Mouse (Mus musculus): ENCODE measurements around the gene Slc16a14. TPM values are rescaled to one million over a fixed set of nuclear protein-coding genes. Genes with fewer than 3 reads are reported as not detected.

Gene Slc16a14
- polyA plus RNA-seq, 1 experiment from 2014 or later = 0.27 TPM

- Histone ChIP-seq H3K4me1 (ENCODE audit: control insufficient read depth, insufficient read depth, low read length) (no peaks in the 10 kb centered on the region), H3K4me3 (replicated peaks; ENCODE audit: low read length) (no peak overlapping the region), H3K27me3 (ENCODE audit: control insufficient read depth, insufficient read depth, low read length) (no peaks in the 10 kb centered on the region), H3K9ac (ENCODE audit: low read length) (no peak overlapping the region), H3K36me3 (ENCODE audit: control insufficient read depth, insufficient read depth, low read length) (no peaks in the 10 kb centered on the region), H3K4me2 (ENCODE audit: low read depth, low read length) (no peak overlapping the region), H3K9me3 (replicated peaks; ENCODE audit: control insufficient read depth, low read length) (no peaks in the 10 kb centered on the region), H3K27ac (ENCODE audit: low read length) (no peak overlapping the region)
- WGBS = 84% methylated on average over 2 of the region's 2 CpGs
- ATAC-seq (ENCODE audit: insufficient read depth, low FRiP score) = no peak
Observed at GRCm38 (mm10) chr1:84923432-84923831, 11.5 kb downstream of the Slc16a14 start.

- Histone ChIP-seq H3K36me3 (ENCODE audit: control insufficient read depth, insufficient read depth, low read length) (no peaks in the 10 kb centered on the region), H3K27me3 (ENCODE audit: control insufficient read depth, insufficient read depth, low read length) (no peaks in the 10 kb centered on the region), H3K9ac (ENCODE audit: low read length) (no peak overlapping the region), H3K4me3 (replicated peaks; ENCODE audit: low read length) (no peak overlapping the region), H3K4me1 (ENCODE audit: control insufficient read depth, insufficient read depth, low read length) (no peaks in the 10 kb centered on the region), H3K27ac (ENCODE audit: low read length) (no peak overlapping the region), H3K4me2 (ENCODE audit: low read depth, low read length) (no peak overlapping the region), H3K9me3 (replicated peaks; ENCODE audit: control insufficient read depth, low read length) (no peaks in the 10 kb centered on the region)
- WGBS = 86% methylated on average over 3 of the region's 3 CpGs
- ATAC-seq (ENCODE audit: insufficient read depth, low FRiP score) = no peak
Observed at GRCm38 (mm10) chr1:84918865-84919264, 16.1 kb downstream of the Slc16a14 start.

- Histone ChIP-seq H3K4me3 (replicated peaks; ENCODE audit: low read length) (no peak overlapping the region), H3K4me1 (ENCODE audit: control insufficient read depth, insufficient read depth, low read length) (no peaks in the 10 kb centered on the region), H3K9ac (ENCODE audit: low read length) (no peak overlapping the region), H3K4me2 (ENCODE audit: low read depth, low read length) (no peak overlapping the region), H3K27ac (ENCODE audit: low read length) (no peak overlapping the region), H3K27me3 (ENCODE audit: control insufficient read depth, insufficient read depth, low read length) (no peaks in the 10 kb centered on the region), H3K36me3 (ENCODE audit: control insufficient read depth, insufficient read depth, low read length) (no peaks in the 10 kb centered on the region), H3K9me3 (replicated peaks; ENCODE audit: control insufficient read depth, low read length) (no peaks in the 10 kb centered on the region)
- no peak for ATAC-seq (ENCODE audit: insufficient read depth, low FRiP score)
- 84% methylated on average over 4 of the region's 4 CpGs for WGBS
Observed at GRCm38 (mm10) chr1:84915010-84915409, 19.9 kb downstream of the Slc16a14 start.

DNA sequence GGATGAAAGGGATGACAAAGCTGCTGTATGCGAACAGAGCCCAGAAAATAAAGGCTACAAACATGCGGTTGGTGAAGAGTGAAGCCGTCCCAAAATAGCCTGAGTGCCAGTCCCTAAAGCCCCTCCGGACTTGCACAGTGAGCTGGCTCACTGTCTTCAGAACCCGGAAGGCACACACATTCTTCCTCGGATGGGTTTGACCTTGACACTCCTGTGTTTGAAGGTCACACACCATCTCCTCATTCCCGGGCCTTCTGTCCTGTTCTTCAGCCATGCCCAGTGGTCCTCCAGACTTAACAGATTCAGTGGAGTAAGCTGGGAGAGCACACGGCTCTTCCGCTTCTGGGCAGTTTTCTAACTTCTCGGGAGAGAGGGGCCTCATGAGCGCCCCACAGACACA is 22.4 kb downstream of the Slc16a14 start:
- Histone ChIP-seq H3K27me3 (ENCODE audit: control insufficient read depth, insufficient read depth, low read length) (no peaks in the 10 kb centered on the region), H3K4me1 (ENCODE audit: control insufficient read depth, insufficient read depth, low read length) (no peaks in the 10 kb centered on the region), H3K9ac (ENCODE audit: low read length) (no peak overlapping the region), H3K36me3 (ENCODE audit: control insufficient read depth, insufficient read depth, low read length) (no peaks in the 10 kb centered on the region), H3K9me3 (replicated peaks; ENCODE audit: control insufficient read depth, low read length) (no peaks in the 10 kb centered on the region), H3K27ac (ENCODE audit: low read length) (no peak overlapping the region), H3K4me3 (replicated peaks; ENCODE audit: low read length) (no peak overlapping the region), H3K4me2 (ENCODE audit: low read depth, low read length) (no peak overlapping the region)
- WGBS = 90% methylated on average over 11 of the region's 11 CpGs
- no peak for ATAC-seq (ENCODE audit: insufficient read depth, low FRiP score)

DNA sequence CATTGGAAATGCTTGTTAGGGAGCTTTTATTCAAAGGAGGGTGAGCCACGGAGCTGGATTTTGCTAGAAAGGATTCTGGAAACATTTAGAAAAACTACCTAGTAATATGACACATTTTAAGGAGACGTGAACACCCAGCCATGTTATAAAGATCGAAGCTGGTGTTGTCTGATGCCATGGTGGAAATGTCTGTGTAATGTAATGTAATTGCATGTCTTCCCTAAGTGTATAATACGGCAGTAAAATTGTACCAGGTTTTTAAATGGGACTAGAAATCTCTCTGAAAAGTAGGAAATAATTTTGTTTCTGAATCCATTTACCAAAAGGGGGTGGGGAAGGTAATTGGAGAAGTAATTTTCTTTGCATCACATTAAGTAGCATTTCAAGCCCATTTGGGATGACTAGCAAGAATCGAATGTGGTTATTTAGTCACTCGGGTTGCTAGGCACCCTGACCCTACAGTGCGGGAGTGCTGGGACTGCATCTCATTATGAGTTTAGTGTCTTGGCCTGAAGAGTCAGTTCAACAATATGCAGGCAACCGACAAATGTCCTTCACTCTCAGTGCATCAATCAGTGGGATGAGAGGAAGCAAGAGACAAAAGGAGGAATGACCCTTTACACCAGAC is 24.6 kb downstream of the Slc16a14 start:
- Histone ChIP-seq H3K36me3 (ENCODE audit: control insufficient read depth, insufficient read depth, low read length) (no peaks in the 10 kb centered on the region), H3K9ac (ENCODE audit: low read length) (no peak overlapping the region), H3K9me3 (replicated peaks; ENCODE audit: control insufficient read depth, low read length) (no peaks in the 10 kb centered on the region), H3K4me3 (replicated peaks; ENCODE audit: low read length) (no peak overlapping the region), H3K4me2 (ENCODE audit: low read depth, low read length) (no peak overlapping the region), H3K4me1 (ENCODE audit: control insufficient read depth, insufficient read depth, low read length) (no peaks in the 10 kb centered on the region), H3K27me3 (ENCODE audit: control insufficient read depth, insufficient read depth, low read length) (no peaks in the 10 kb centered on the region), H3K27ac (ENCODE audit: low read length) (no peak overlapping the region)
- ATAC-seq (ENCODE audit: insufficient read depth, low FRiP score) = no peak
- WGBS = 78% methylated on average over 8 of the region's 8 CpGs

GRCm38 (mm10) chr1:84904467-84904866 is 30.5 kb downstream of the Slc16a14 start:
- H3K4me1 ChIP-seq (ENCODE audit: control insufficient read depth, insufficient read depth, low read length) = no peaks in the 10 kb centered on the region
- no peak overlapping the region for H3K4me3 ChIP-seq (replicated peaks; ENCODE audit: low read length)
- H3K9me3 ChIP-seq (replicated peaks; ENCODE audit: control insufficient read depth, low read length) = no peaks in the 10 kb centered on the region
- no peaks in the 10 kb centered on the region for H3K36me3 ChIP-seq (ENCODE audit: control insufficient read depth, insufficient read depth, low read length)
- H3K27ac ChIP-seq (ENCODE audit: low read length) = no peak overlapping the region
- 92% methylated on average over 2 of the region's 2 CpGs for WGBS
- H3K9ac ChIP-seq (ENCODE audit: low read length) = no peak overlapping the region
- H3K4me2 ChIP-seq (ENCODE audit: low read depth, low read length) = no peak overlapping the region
- H3K27me3 ChIP-seq (ENCODE audit: control insufficient read depth, insufficient read depth, low read length) = no peaks in the 10 kb centered on the region
- ATAC-seq (ENCODE audit: insufficient read depth, low FRiP score) = no peak

GRCm38 (mm10) chr1:84899156-84899555 is 35.8 kb downstream of the Slc16a14 start:
- Histone ChIP-seq H3K4me2 (ENCODE audit: low read depth, low read length) (no peak overlapping the region), H3K4me3 (replicated peaks; ENCODE audit: low read length) (no peak overlapping the region), H3K4me1 (ENCODE audit: control insufficient read depth, insufficient read depth, low read length) (no peaks in the 10 kb centered on the region), H3K9me3 (replicated peaks; ENCODE audit: control insufficient read depth, low read length) (no peaks in the 10 kb centered on the region), H3K9ac (ENCODE audit: low read length) (no peak overlapping the region), H3K27me3 (ENCODE audit: control insufficient read depth, insufficient read depth, low read length) (no peaks in the 10 kb centered on the region), H3K27ac (ENCODE audit: low read length) (no peak overlapping the region), H3K36me3 (ENCODE audit: control insufficient read depth, insufficient read depth, low read length) (no peaks in the 10 kb centered on the region)
- no peak for ATAC-seq (ENCODE audit: insufficient read depth, low FRiP score)
- WGBS = 90% methylated on average over 6 of the region's 6 CpGs

GRCm38 (mm10) chr1:84897364-84897763 is 37.6 kb downstream of the Slc16a14 start:
- no peak overlapping the region for H3K27ac ChIP-seq (ENCODE audit: low read length)
- WGBS = 83% methylated on average over 6 of the region's 6 CpGs
- no peaks in the 10 kb centered on the region for H3K27me3 ChIP-seq (ENCODE audit: control insufficient read depth, insufficient read depth, low read length)
- H3K4me1 ChIP-seq (ENCODE audit: control insufficient read depth, insufficient read depth, low read length) = no peaks in the 10 kb centered on the region
- no peak overlapping the region for H3K9ac ChIP-seq (ENCODE audit: low read length)
- ATAC-seq (ENCODE audit: insufficient read depth, low FRiP score) = no peak
- no peaks in the 10 kb centered on the region for H3K9me3 ChIP-seq (replicated peaks; ENCODE audit: control insufficient read depth, low read length)
- H3K4me2 ChIP-seq (ENCODE audit: low read depth, low read length) = no peak overlapping the region
- H3K4me3 ChIP-seq (replicated peaks; ENCODE audit: low read length) = no peak overlapping the region
- no peaks in the 10 kb centered on the region for H3K36me3 ChIP-seq (ENCODE audit: control insufficient read depth, insufficient read depth, low read length)

- WGBS = 86% methylated on average over 9 of the region's 9 CpGs
- H3K36me3 ChIP-seq (ENCODE audit: control insufficient read depth, insufficient read depth, low read length) = no peaks in the 10 kb centered on the region
- no peak overlapping the region for H3K27ac ChIP-seq (ENCODE audit: low read length)
- no peak overlapping the region for H3K9ac ChIP-seq (ENCODE audit: low read length)
- H3K9me3 ChIP-seq (replicated peaks; ENCODE audit: control insufficient read depth, low read length) = no peaks in the 10 kb centered on the region
- no peaks in the 10 kb centered on the region for H3K4me1 ChIP-seq (ENCODE audit: control insufficient read depth, insufficient read depth, low read length)
- no peak overlapping the region for H3K4me2 ChIP-seq (ENCODE audit: low read depth, low read length)
- no peaks in the 10 kb centered on the region for H3K27me3 ChIP-seq (ENCODE audit: control insufficient read depth, insufficient read depth, low read length)
- H3K4me3 ChIP-seq (replicated peaks; ENCODE audit: low read length) = no peak overlapping the region
- ATAC-seq (ENCODE audit: insufficient read depth, low FRiP score) = no peak
Observed at GRCm38 (mm10) chr1:84891746-84892145, 43.2 kb downstream of the Slc16a14 start.
